Mouse (Mus musculus) midbrain, postnatal 0 days (tissue): ENCODE measurements around the gene Etnppl. TPM values are rescaled to one million over a fixed set of nuclear protein-coding genes. Genes with fewer than 3 reads are reported as not detected.

Experiments
- ATAC-seq: fragments of 200-750 bp; cut with Nextera tagmentation; 2 replicates; pipeline ENCODE4 v1.8.0; 2017; ENCODE audit warnings: moderate number of reproducible peaks, mild to moderate bottlenecking, moderate TSS enrichment, moderate library complexity; ENCODE audit not compliant: low FRiP score
- DNase-seq: peaks from one replicate; pipeline ENCODE4 v3.0.0-alpha.2; 2015; ENCODE audit warnings: low spot score
- H3K27ac ChIP-seq: fragments of 300-500 bp; sonication (generic); 2 replicates; pipeline ENCODE4 v1.5.1; 2014; ENCODE audit warnings: low read depth, mild to moderate bottlenecking, low read length, mixed read lengths
- H3K27me3 ChIP-seq: fragments of 300-500 bp; sonication (generic); 2 replicates; pipeline ENCODE4 v1.6.1; 2014; ENCODE audit warnings: low read length, control low read depth, mixed read lengths; ENCODE audit not compliant: insufficient read depth
- H3K36me3 ChIP-seq: fragments of 300-500 bp; sonication (generic); 2 replicates; pipeline ENCODE4 v1.6.1; 2014; ENCODE audit warnings: low read length, control low read depth, mixed read lengths; ENCODE audit not compliant: insufficient read depth
- H3K4me1 ChIP-seq: fragments of 300-500 bp; sonication (generic); 2 replicates; pipeline ENCODE4 v1.6.1; 2014; ENCODE audit warnings: mild to moderate bottlenecking, control low read depth, antibody characterized with exemption, low read length, mixed read lengths; ENCODE audit not compliant: insufficient read depth
- H3K4me2 ChIP-seq: fragments of 300-500 bp; sonication (generic); 2 replicates; pipeline ENCODE4 v1.6.1; 2014; ENCODE audit warnings: low read depth, mild to moderate bottlenecking, low read length, mixed read lengths; ENCODE audit not compliant: poor library complexity, severe bottlenecking
- H3K4me3 ChIP-seq: fragments of 300-500 bp; sonication (generic); 2 replicates; pipeline ENCODE4 v1.5.1; 2014; ENCODE audit warnings: low read depth, mild to moderate bottlenecking, low read length, moderate library complexity
- H3K9ac ChIP-seq: fragments of 300-500 bp; sonication (generic); replicated peaks from 2 replicates; pipeline ENCODE4 v1.6.1; 2014; ENCODE audit warnings: mild to moderate bottlenecking, low read length, moderate library complexity, mixed read lengths; ENCODE audit not compliant: poor library complexity, severe bottlenecking
- H3K9me3 ChIP-seq: fragments of 300-500 bp; sonication (generic); 2 replicates; pipeline ENCODE4 v1.6.1; 2016; ENCODE audit warnings: low read length, control low read depth
- CTCF ChIP-seq: IDR thresholded peaks from 2 replicates; pipeline ENCODE4 v1.5.1; 2016; ENCODE audit warnings: antibody characterized with exemption, mild to moderate bottlenecking
- WGBS: fragments of 180-500 bp; shearing (Covaris S2); extraction: QIAGEN DNeasy Blood & Tissue Kit; methylation state at CpG from one replicate; pipeline ENCODE4 v1.1.7; 2014; 5-methylcytosine and 5-hydroxymethylcytosine counted together
- polyA plus RNA-seq: library from polyadenylated mRNA; unstranded; fragments of >200 nt; fragmentation: Nextera tagmentation; extraction: Ambion mirVana; gene quantifications from 2 replicates; pipeline ENCODE4 v1.2.1, GENCODE M21; 2015
- total RNA-seq: library from RNA; depleted of rRNA; stranded (reverse); fragments of >200 nt; gene quantifications from 2 replicates; pipeline ENCODE4 v1.2.3, GENCODE M21; 2014

Etnppl gene
- total and polyA plus RNA-seq, 2 experiments from 2014 or later, result 0.11 TPM; not detected in 1

DNA sequence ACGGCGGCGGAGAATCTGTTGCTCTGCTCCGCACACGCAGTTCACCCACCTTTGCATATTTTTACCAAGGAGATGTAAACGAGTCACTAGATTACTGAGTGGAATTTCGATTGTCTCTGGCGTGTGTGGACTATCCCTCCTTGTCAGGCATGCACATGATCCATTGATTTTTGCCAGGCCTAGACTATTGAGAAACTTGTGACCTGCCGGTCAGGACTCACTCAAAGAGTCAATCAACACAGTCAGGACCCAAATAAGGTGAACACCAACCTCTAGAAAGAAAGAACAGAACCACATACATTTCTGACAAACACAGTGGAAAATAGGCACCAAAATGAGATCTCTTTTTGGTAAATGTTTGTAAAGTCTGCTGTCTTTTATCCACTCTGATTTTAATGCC, 2.8 kb upstream of the Etnppl start:
- DNase-seq (no peak), ATAC-seq (no peak)
- no peak overlapping the region for H3K4me2 ChIP-seq
- no peaks in the 10 kb centered on the region for H3K36me3 ChIP-seq
- no peaks in the 10 kb centered on the region for H3K27me3 ChIP-seq
- H3K9ac ChIP-seq, result no peak overlapping the region
- TF ChIP-seq CTCF, result no peak
- no peaks in the 10 kb centered on the region for H3K9me3 ChIP-seq
- 89% methylated on average over 9 of the region's 9 CpGs for whole genome bisulfite sequencing
- no peak overlapping the region for H3K27ac ChIP-seq
- no peak overlapping the region for H3K4me3 ChIP-seq
- H3K4me1 ChIP-seq, result no peaks in the 10 kb centered on the region

DNA sequence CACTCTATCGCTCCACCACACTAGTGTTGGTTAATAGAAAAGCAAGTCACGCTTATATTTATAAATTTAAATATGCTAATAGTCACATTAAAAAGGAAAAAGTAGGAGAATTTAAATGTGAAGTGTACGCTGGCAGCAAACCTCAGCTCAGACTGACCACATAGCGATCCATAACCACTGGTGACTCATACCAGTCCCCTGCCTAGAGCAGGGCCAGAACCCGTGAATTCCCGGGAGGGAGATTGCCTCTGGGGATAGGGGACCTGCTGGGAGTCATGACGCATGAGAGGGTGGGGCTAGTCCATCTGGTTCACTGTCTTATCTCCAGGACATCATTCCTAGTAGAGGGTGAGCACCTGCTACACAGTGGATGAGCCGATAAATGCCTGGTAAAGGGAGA, 1.6 kb upstream of the Etnppl start:
- no peaks in the 10 kb centered on the region for H3K4me1 ChIP-seq
- no peaks in the 10 kb centered on the region for H3K9me3 ChIP-seq
- no peak overlapping the region for H3K9ac ChIP-seq
- H3K36me3 ChIP-seq, result no peaks in the 10 kb centered on the region
- no peak overlapping the region for H3K4me2 ChIP-seq
- H3K27me3 ChIP-seq, result no peaks in the 10 kb centered on the region
- no peak overlapping the region for H3K4me3 ChIP-seq
- no peak for ATAC-seq
- H3K27ac ChIP-seq, result no peak overlapping the region
- DNase-seq, result no peak
- WGBS, result 61% methylated on average over 8 of the region's 8 CpGs
- no peak for TF ChIP-seq CTCF

DNA sequence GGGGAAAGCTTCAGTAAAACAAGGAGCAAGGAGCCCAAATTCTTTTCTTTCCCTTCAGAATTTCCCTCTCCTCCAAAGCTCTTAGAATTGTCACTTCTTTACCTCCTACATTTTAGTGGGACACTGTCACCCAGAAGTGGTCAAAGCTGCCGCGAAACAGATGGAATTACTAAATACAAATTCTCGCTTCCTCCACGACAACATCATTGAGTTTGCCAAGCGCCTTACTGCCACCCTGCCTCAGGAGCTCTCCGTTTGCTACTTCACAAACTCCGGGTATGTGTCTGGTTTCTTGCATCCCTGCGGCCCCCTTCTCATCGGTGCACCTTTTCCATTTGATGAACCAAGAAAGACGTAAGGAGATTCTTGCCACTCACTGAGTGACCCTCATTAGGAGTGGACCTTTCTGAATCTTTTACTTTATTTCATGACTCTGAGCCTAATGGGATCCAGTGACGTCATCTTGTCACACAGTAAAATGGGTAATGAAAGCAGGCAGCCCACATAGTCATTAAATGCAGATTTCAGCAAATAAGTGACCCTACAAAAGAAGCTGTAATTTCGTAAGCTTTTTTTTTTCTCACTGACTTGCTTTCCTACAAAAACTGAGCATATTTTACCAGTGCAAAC, 3.4 kb downstream of the Etnppl start:
- Histone ChIP-seq H3K4me1 (no peaks in the 10 kb centered on the region), H3K9me3 (no peaks in the 10 kb centered on the region), H3K36me3 (no peaks in the 10 kb centered on the region), H3K9ac (no peak overlapping the region), H3K27ac (no peak overlapping the region), H3K27me3 (no peaks in the 10 kb centered on the region), H3K4me3 (no peak overlapping the region), H3K4me2 (no peak overlapping the region)
- no peak for DNase-seq
- no peak for ATAC-seq
- TF ChIP-seq CTCF, result no peak
- WGBS, result 80% methylated on average over 12 of the region's 12 CpGs

DNA sequence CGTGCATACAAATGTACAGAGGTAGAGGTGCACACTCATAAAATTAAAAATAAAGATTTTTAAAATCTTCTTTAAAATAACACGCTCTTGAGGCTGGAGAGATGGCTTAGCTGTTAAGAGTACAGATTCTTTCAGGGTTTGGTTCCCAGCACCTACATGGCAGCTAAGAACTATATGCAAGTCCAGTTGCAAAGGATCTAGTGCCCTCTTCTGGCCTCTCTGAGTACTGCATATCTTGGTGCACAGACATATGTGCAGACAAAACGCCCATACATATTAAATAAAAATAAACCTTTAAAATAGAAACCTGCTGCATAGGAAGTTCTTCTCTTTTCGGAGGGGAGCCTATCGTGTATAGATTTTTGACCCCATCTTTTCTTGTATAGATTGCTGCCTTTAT, 11.1 kb downstream of the Etnppl start:
- TF ChIP-seq CTCF, result no peak; the same call in 1 of the 2 replicates
- Histone ChIP-seq H3K4me3 (no peak overlapping the region), H3K9ac (no peak overlapping the region), H3K9me3 (no peaks in the 10 kb centered on the region), H3K27me3 (no peaks in the 10 kb centered on the region), H3K4me1 (no peaks in the 10 kb centered on the region), H3K4me2 (no peak overlapping the region), H3K36me3 (no peaks in the 10 kb centered on the region), H3K27ac (no peak overlapping the region)
- 89% methylated on average over 5 of the region's 5 CpGs for WGBS
- DNase-seq (no peak), ATAC-seq (no peak)

DNA sequence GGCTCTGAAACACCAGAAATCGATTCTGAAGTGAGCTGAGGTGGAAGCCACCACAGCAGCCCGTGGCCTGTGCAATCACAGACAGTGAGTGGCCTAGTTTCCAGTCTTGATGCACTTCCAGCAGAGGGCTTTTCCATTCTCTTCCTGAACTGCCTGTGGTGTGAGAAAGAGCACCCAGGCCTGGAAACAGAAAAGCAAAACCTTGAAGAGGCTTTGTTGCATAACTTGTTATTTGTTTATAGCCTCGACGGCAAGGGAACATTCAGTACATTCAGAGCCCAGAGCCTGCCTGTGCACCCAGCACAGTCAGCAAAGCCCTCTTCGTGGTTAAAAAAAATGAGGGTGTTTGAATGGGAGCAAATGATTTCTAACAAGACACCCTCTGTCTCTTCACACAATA, 16.6 kb downstream of the Etnppl start:
- DNase-seq, result no peak
- no peak for TF ChIP-seq CTCF
- H3K9ac ChIP-seq, result no peak overlapping the region
- no peaks in the 10 kb centered on the region for H3K27me3 ChIP-seq
- no peaks in the 10 kb centered on the region for H3K4me1 ChIP-seq
- no peak overlapping the region for H3K4me2 ChIP-seq
- 76% methylated on average over 5 of the region's 5 CpGs for WGBS
- H3K36me3 ChIP-seq, result no peaks in the 10 kb centered on the region
- H3K4me3 ChIP-seq, result no peak overlapping the region
- ATAC-seq, result no peak
- no peaks in the 10 kb centered on the region for H3K9me3 ChIP-seq
- H3K27ac ChIP-seq, result no peak overlapping the region

DNA sequence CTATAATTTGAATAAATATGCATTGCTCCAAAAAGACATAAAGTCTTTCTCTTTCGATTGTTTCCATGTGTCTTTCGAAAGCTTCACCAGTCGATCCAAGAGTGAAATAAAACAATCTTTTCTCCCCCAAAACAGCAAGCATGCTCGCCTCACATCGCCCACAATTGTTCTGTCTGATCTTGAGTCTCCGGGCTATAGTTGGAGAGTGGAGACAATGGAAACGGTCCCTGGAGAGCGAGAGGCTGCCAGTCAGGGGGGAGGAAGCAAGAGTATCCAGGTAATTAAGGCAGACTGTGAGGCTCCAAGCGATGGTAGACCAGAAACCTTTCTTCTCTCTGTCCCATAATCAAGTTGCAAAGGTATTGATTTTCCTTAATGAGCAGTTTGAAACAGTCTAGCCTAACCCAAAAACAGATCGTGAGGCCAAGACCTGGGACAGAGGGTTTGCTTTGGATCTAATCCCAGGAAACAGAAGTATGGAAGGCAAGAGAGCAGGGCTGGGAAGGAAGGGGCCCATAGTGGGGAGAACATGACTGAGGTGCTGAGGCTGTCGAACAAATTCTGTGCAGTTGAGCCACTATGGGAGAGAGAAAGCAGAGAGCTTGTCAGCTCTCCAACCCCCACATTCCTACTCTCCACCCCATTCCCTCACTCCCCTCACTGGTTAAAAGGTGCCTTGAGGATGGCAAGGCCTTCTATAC, 29.0 kb downstream of the Etnppl start:
- no peak overlapping the region for H3K4me3 ChIP-seq
- no peak for DNase-seq
- H3K27me3 ChIP-seq, result no peaks in the 10 kb centered on the region
- no peaks in the 10 kb centered on the region for H3K36me3 ChIP-seq
- H3K27ac ChIP-seq, result no peak overlapping the region
- H3K4me2 ChIP-seq, result no peak overlapping the region
- TF ChIP-seq CTCF, result no peak
- no peaks in the 10 kb centered on the region for H3K4me1 ChIP-seq
- H3K9me3 ChIP-seq, result no peaks in the 10 kb centered on the region
- no peak overlapping the region for H3K9ac ChIP-seq
- WGBS, result 69% methylated on average over 11 of the region's 11 CpGs
- ATAC-seq, result no peak
